Mouse (Mus musculus): Measurements from ENCODE around the gene Prpf38b. TPM values are rescaled to one million over a fixed set of nuclear protein-coding genes. Genes with fewer than 3 reads are reported as not detected.

Gene Prpf38b
- polyA plus RNA-seq, 1 experiment from 2014 or later = 58.1 TPM

DNA sequence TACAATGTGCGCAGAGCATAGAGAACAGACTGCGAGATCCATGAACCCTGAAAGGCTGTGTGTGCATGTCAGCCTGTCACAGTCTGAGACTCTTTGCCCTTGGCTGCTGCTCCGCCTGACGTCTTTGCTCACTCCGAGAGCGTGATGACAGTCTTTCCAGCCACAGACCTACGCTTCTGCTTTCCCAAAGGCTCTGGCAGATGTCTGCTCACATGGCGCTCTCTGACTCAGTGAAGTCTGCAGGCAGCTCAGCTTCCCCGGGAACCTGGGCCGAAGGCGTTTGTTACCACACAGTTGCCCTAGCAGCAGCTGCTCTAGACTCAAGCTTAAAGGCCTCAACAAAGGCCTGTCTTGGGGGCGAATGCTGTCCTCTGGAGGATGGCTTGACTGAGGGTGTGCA lies 56.2 kb downstream of the Prpf38b start:
- Histone ChIP-seq H3K27ac (no peak overlapping the region), H3K4me2 (no peak overlapping the region), H3K4me1 (peaks cover 9% of the 10 kb centered on the region; the same call in 1 of the 2 replicates), H3K9me3 (replicated peaks) (no peaks in the 10 kb centered on the region), H3K27me3 (replicated peaks) (no peaks in the 10 kb centered on the region), H3K4me3 (no peak overlapping the region), H3K36me3 (no peaks in the 10 kb centered on the region), H3K9ac (no peak overlapping the region)
- 53% methylated on average over 12 of the region's 12 CpGs for WGBS (ENCODE audit: insufficient replicate concordance)
- ATAC-seq = no peak

DNA sequence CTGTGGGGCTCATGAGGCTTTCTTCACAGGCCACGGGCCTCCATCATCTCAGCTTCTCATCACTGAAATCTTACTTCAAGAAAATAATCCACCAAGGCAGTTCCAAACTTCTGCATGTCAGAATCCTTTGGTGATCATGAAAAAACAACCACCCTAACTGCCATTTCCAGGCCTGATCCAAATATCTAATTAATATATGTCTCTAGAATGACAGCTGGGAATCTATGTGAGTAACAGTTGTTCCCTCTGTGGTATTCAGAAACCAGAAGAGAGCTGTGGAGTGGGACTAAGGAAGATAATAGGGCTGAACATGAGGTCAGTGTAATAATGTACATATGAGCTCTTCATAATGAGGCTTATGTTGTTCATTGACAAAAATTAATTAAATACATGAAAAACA lies 58.3 kb downstream of the Prpf38b start:
- no peak overlapping the region for H3K4me2 ChIP-seq
- H3K9me3 ChIP-seq (replicated peaks) = no peaks in the 10 kb centered on the region
- no peak overlapping the region for H3K27ac ChIP-seq
- no peak overlapping the region for H3K9ac ChIP-seq
- 43% methylated on average over 1 of the region's 1 CpGs for WGBS (ENCODE audit: insufficient replicate concordance)
- no peak for ATAC-seq
- H3K36me3 ChIP-seq = no peaks in the 10 kb centered on the region
- no peaks in the 10 kb centered on the region for H3K27me3 ChIP-seq (replicated peaks)
- H3K4me3 ChIP-seq = no peak overlapping the region
- H3K4me1 ChIP-seq = peaks cover 9% of the 10 kb centered on the region; the same call in 1 of the 2 replicates

Other genes starting within 250 kb of the Prpf38b start
- gene Gpsm2, start 189.4 kb downstream of the Prpf38b start, polyA plus RNA-seq (2016; fragmentation: Nextera tagmentation; extraction: Ambion mirVana) = 51.1 and 53.9 TPM in 2 replicates
- gene Aknad1, start 172.1 kb downstream of the Prpf38b start, polyA plus RNA-seq (2016; fragmentation: Nextera tagmentation; extraction: Ambion mirVana) = 0.24 and 0.37 TPM in 2 replicates
- 21.1 and 24.3 TPM in 2 replicates for gene Stxbp3, start 71.2 kb downstream of the Prpf38b start, polyA plus RNA-seq (2016; fragmentation: Nextera tagmentation; extraction: Ambion mirVana)
- gene Fndc7, start 21.7 kb downstream of the Prpf38b start, polyA plus RNA-seq (2016; fragmentation: Nextera tagmentation; extraction: Ambion mirVana) = 0.07 and 0.10 TPM in 2 replicates
- 0.11 and 0.14 TPM in 2 replicates for gene Henmt1, start 28.1 kb upstream of the Prpf38b start, polyA plus RNA-seq (2016; fragmentation: Nextera tagmentation; extraction: Ambion mirVana)
- gene Gm9857, start 28.7 kb upstream of the Prpf38b start, polyA plus RNA-seq (2016; fragmentation: Nextera tagmentation; extraction: Ambion mirVana) = not detected in 2 replicates
- gene Fam102b, start 115.9 kb upstream of the Prpf38b start, polyA plus RNA-seq (2016; fragmentation: Nextera tagmentation; extraction: Ambion mirVana) = 4.5 TPM in 2 replicates
- not detected in 2 replicates for gene Slc25a54, start 168.7 kb upstream of the Prpf38b start, polyA plus RNA-seq (2016; fragmentation: Nextera tagmentation; extraction: Ambion mirVana)
- gene Slc25a24, start 211.4 kb upstream of the Prpf38b start, polyA plus RNA-seq (2016; fragmentation: Nextera tagmentation; extraction: Ambion mirVana) = 10.0 and 10.1 TPM in 2 replicates

Data from liver, embryonic 12.5 days (tissue).